Mouse (Mus musculus): ENCODE results near the gene Ap4m1. TPM values are rescaled to one million over a fixed set of nuclear protein-coding genes. Genes with fewer than 3 reads are reported as not detected.

Ap4m1 gene
- 19.1 and 22.2 TPM in 2 replicates for total RNA-seq (2012; rRNA removed)
- 10 to 100 TPM in 1 of 2 experiments, not detected in 1; 38.5 TPM for polyA plus RNA-seq (2012; ENCODE audit: insufficient read depth in 1 of 2, insufficient read length in 2 of 2, low read depth in 1 of 2, low replicate concordance in 2 of 2, missing spikeins in 1 of 2)

- no peak for TF ChIP-seq RCOR1 (IDR thresholded peaks at IDR 0.05; ENCODE audit: low read depth, low read length)
- peak; percentile 52 to 78; a peak in 3 of 4 replicates for TF ChIP-seq POLR2A (IDR thresholded peaks at IDR 0.05; ENCODE audit: control insufficient read depth in 1 of 2, insufficient read depth in 1 of 2, low read depth in 1 of 2, low read length in 2 of 2, poor library complexity in 1 of 2)
- TF ChIP-seq SMC3 (IDR thresholded peaks at IDR 0.05; ENCODE audit: low read depth, low read length): no peak
- peak; percentile 77 for TF ChIP-seq HCFC1 (IDR thresholded peaks at IDR 0.05; ENCODE audit: low read depth, low read length)
- peak; percentile 78 for TF ChIP-seq CHD2 (IDR thresholded peaks at IDR 0.05; ENCODE audit: low read length)
- TF ChIP-seq NELFE (IDR thresholded peaks at IDR 0.05; ENCODE audit: low read depth, low read length): peak; percentile 74
- TF ChIP-seq TBP (IDR thresholded peaks at IDR 0.05; ENCODE audit: low read depth, low read length): peak; percentile 81
- TF ChIP-seq POLR2AphosphoS2 (IDR thresholded peaks at IDR 0.05; ENCODE audit: low read length): peak; percentile 85; the same call in 1 of the 2 replicates
- peak; percentile 74 for TF ChIP-seq GATA1 (IDR thresholded peaks at IDR 0.05; ENCODE audit: low read depth, low read length)
- TF ChIP-seq ZMIZ1 (IDR thresholded peaks at IDR 0.05; ENCODE audit: low read depth, low read length): 0 out of 2 replicates have a peak, but pooled peaks have one; percentile 57
- TF ChIP-seq TCF12 (IDR thresholded peaks at IDR 0.05; ENCODE audit: low read depth, low read length): peak; percentile 50; the same call in 1 of the 2 replicates
- TF ChIP-seq E2F4 (IDR thresholded peaks at IDR 0.05; ENCODE audit: borderline replicate concordance, low read depth, low read length): peak; percentile 93
- peak; percentile 96 for TF ChIP-seq USF1 (IDR thresholded peaks at IDR 0.05; ENCODE audit: low read depth, low read length)
- TF ChIP-seq SIN3A (IDR thresholded peaks at IDR 0.05; ENCODE audit: low read length): peak; percentile 88
- TF ChIP-seq JUND (IDR thresholded peaks at IDR 0.05; ENCODE audit: low read depth, low read length): no peak
- TF ChIP-seq MAZ (IDR thresholded peaks at IDR 0.05; ENCODE audit: low read depth, low read length): no peak
- peak; percentile 82 for TF ChIP-seq MXI1 (IDR thresholded peaks at IDR 0.05; ENCODE audit: low read depth, low read length)
- TF ChIP-seq MYC (IDR thresholded peaks at IDR 0.05; ENCODE audit: low read depth, low read length): peak; percentile 54
- TF ChIP-seq KAT2A (conservative IDR thresholded peaks at IDR 0.05; ENCODE audit: low read depth, low read length): no peak; the same call in 1 of the 2 replicates
- TF ChIP-seq USF2 (IDR thresholded peaks at IDR 0.05; ENCODE audit: borderline replicate concordance in 1 of 2, insufficient read depth in 1 of 2, low read depth in 1 of 2, low read length in 2 of 2): peak in 1 of 2 experiments; percentile 60; a peak in 1 of 4 replicates
- 0 out of 2 replicates have a peak, but pooled peaks have one; percentile 6 for TF ChIP-seq ELF1 (IDR thresholded peaks at IDR 0.05; ENCODE audit: low read depth, low read length)
- peak in 1 of 2 experiments; percentile 22; a peak in 1 of 4 replicates for TF ChIP-seq EP300 (IDR thresholded peaks at IDR 0.05; ENCODE audit: low read depth in 1 of 2, low read length in 2 of 2)
- TF ChIP-seq ETS1 (IDR thresholded peaks at IDR 0.05; ENCODE audit: low read depth, low read length): peak; percentile 20; the same call in 1 of the 2 replicates
- TF ChIP-seq MAX (IDR thresholded peaks at IDR 0.05; ENCODE audit: low read length): peak; percentile 61; the same call in 1 of the 2 replicates
- TF ChIP-seq MEF2A (IDR thresholded peaks at IDR 0.05; ENCODE audit: extremely low read depth, insufficient replicate concordance, low read depth, low read length, poor library complexity, severe bottlenecking): no peak
- TF ChIP-seq CTCF (IDR thresholded peaks at IDR 0.05 in 2 of 3, conservative IDR thresholded peaks at IDR 0.05 in 1 of 3; ENCODE audit: control insufficient read depth in 1 of 3, insufficient read depth in 1 of 3, low read depth in 2 of 3, low read length in 3 of 3, poor library complexity in 1 of 3, severe bottlenecking in 1 of 3): no peak
- H3K27ac ChIP-seq (ENCODE audit: control insufficient read depth, low read depth, low read length): peak within 1 kb of the TSS; percentile 99
- H3K4me1 ChIP-seq (ENCODE audit: control insufficient read depth in 1 of 2, insufficient read depth in 2 of 2, low read length in 2 of 2): peaks cover 0 to 10% of the 10 kb centered on the region in 2 experiments; a peak in 2 of 4 replicates
- H3K9me3 ChIP-seq (replicated peaks; ENCODE audit: insufficient read depth, low read length): no peaks in the 10 kb centered on the region
- H3K9ac ChIP-seq (ENCODE audit: control insufficient read depth, low read depth, low read length, poor library complexity, severe bottlenecking): peak within 1 kb of the TSS; percentile 99
- H3K79me2 ChIP-seq (ENCODE audit: control insufficient read depth, insufficient read depth, low read length, poor library complexity): peaks cover 27% of the 10 kb centered on the region
- peaks cover 3 to 18% of the 10 kb centered on the region in 2 experiments; a peak in 3 of 4 replicates for H3K36me3 ChIP-seq (ENCODE audit: control insufficient read depth in 1 of 2, insufficient read depth in 2 of 2, low read length in 2 of 2)
- no peaks in the 10 kb centered on the region for H3K27me3 ChIP-seq (ENCODE audit: control insufficient read depth in 1 of 2, insufficient read depth in 2 of 2, low read length in 2 of 2)
- DNase-seq (ENCODE audit: low read depth, low spot score): peak; percentile 99
- H3K4me3 ChIP-seq (ENCODE audit: control insufficient read depth in 1 of 2, insufficient read depth in 1 of 2, low read depth in 2 of 2, low read length in 2 of 2): peak within 1 kb of the TSS; percentile 63 to 88
These were observed at the start of gene Ap4m1, which contains the start of gene Mcm7 for GRCm38 (mm10) chr5:138171695-138172491. Gene Ap4m1 (plus strand): TSS chr5:138172002. Gene Mcm7 (minus strand): TSS chr5:138172422.
